Mouse (Mus musculus) spleen, adult 2 months (tissue): ENCODE measurements around the gene Epha1. TPM values are rescaled to one million over a fixed set of nuclear protein-coding genes. Genes with fewer than 3 reads are reported as not detected.

Experiments used
- DNase-seq, 2 experiments: peaks; one replicate each; pipeline versions ENCODE4 v3.0.0 to v3.0.0-alpha.2; 2012 to 2021; ENCODE audit warnings: low spot score in 2 of 2, low read depth in 1 of 2
- H3K27ac ChIP-seq: fragments of 200-500 bp; 2 replicates; pipeline ENCODE4 v1.5.1; 2012; ENCODE audit warnings: low read length, inconsistent platforms; ENCODE audit not compliant: insufficient read depth
- H3K27me3 ChIP-seq: fragments of 200-500 bp; 2 replicates; pipeline ENCODE4 v1.6.1; 2012; ENCODE audit warnings: mild to moderate bottlenecking, moderate library complexity, low read length, inconsistent platforms; ENCODE audit not compliant: control insufficient read depth, insufficient read depth
- H3K36me3 ChIP-seq: fragments of 200-500 bp; 2 replicates; pipeline ENCODE4 v1.6.1; 2012; ENCODE audit warnings: mild to moderate bottlenecking, low read length, inconsistent platforms; ENCODE audit not compliant: control insufficient read depth, insufficient read depth
- H3K4me1 ChIP-seq: fragments of 200-500 bp; 2 replicates; pipeline ENCODE4 v1.6.1; 2011; ENCODE audit warnings: inconsistent platforms; ENCODE audit not compliant: control insufficient read depth, insufficient read depth, insufficient read length
- H3K4me3 ChIP-seq: fragments of 200-500 bp; 2 replicates; pipeline ENCODE4 v1.5.1; 2011; ENCODE audit warnings: mild to moderate bottlenecking, inconsistent platforms; ENCODE audit not compliant: insufficient read depth, insufficient read length; ENCODE audit errors: extremely low read depth
- CTCF ChIP-seq: fragments of 200-500 bp; IDR thresholded peaks from 2 replicates; pipeline ENCODE4 v1.5.1; 2011; ENCODE audit warnings: mild to moderate bottlenecking, inconsistent platforms; ENCODE audit not compliant: insufficient read depth, insufficient read length, insufficient replicate concordance; ENCODE audit errors: extremely low read depth
- POLR2A ChIP-seq: fragments of 200-500 bp; IDR thresholded peaks from 2 replicates; pipeline ENCODE4 v1.6.1; 2011; ENCODE audit warnings: low read depth, low read length, inconsistent platforms
- WGBS: fragments of 180-500 bp; shearing (Covaris S2); methylation state at CpG from one replicate; pipeline ENCODE4 v1.1.7; 2018; 5-methylcytosine and 5-hydroxymethylcytosine counted together
- polyA plus RNA-seq: library from polyadenylated mRNA; depleted of rRNA; stranded (reverse); fragments of >200 nt; gene quantifications from 2 replicates; pipeline ENCODE4 v1.2.3, GENCODE M21; 2012

Epha1 gene
- polyA plus RNA-seq, 1 experiment: 0.19 TPM

DNA sequence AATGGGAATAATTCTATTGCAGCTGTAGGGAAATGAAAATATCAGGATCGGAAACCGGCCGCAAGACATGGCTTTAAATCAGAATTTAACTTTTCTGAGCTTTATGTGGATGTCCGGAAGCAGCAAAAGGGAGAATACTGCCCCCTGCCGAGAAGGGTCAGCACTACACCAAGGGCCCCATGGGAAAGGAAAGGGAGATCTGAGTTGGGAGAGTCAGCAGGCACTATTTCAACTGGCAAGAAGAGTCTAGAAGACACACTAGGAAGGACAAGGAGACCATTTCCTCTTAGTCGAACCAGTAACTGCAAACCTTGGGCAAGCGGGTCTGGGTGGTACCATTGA lies 47.8 kb downstream of the Epha1 start:
- Histone ChIP-seq H3K27me3 (peaks cover 18% of the 10 kb centered on the region), H3K27ac (no peak overlapping the region), H3K36me3 (no peaks in the 10 kb centered on the region), H3K4me1 (peaks cover 5% of the 10 kb centered on the region; the same call in 1 of the 2 replicates), H3K4me3 (peak overlapping the region; percentile 61; the same call in 1 of the 2 replicates)
- 10% methylated on average over 7 of the region's 7 CpGs for WGBS
- peak; percentile 46 to 75 for DNase-seq
- TF ChIP-seq CTCF (peak; percentile 76; the same call in 1 of the 2 replicates), POLR2A (no peak)

DNA sequence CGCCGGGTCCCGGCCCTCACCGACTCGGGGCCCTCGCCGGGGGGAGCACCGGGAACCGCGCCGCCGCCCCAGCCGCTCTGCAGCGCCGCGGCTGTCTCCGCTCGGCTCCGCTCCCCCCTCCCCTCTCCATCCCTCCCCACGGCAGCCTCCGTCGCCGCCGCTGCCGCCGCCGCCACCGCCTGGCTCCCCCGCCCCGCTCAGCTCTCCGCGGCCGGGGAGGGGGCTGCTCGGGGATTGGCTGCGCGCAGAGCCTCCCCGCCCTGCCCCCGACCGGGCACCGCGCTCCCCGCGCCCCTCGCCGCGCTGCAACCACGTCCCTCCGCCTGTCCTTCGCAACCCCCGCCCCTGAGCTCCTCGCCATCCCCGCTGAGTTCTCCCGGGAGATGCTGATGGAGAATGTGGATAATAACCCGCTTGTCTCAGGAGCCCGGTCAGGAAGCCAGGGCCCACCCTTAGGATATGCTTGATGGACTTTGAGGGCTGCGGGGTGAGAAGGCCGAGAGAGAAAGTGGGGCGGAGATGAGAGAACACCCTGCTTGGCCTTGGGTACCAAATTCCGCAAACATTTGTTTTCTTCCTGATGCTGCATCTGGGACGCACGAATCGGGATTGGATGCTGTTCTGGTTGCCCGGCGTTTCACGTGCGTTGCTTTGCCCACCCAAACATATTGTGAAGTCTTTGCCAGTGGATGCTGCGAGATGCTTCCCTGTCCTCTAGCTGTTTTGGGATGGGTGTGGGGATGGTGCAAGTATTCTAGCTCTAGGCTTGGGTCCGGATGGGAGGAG lies 48.4 kb downstream of the Epha1 start, which contains the start of gene Fam131b:
Fam131b (minus strand) TSS at position 162 of the 786 bp plus-strand sequence.
- WGBS: 3% methylated on average over 52 of the region's 68 CpGs
- Histone ChIP-seq H3K4me3 (peak within 1 kb of the TSS; percentile 61), H3K27me3 (peaks cover 18% of the 10 kb centered on the region), H3K27ac (no peak within 1 kb of the TSS), H3K36me3 (no peaks in the 10 kb centered on the region), H3K4me1 (peaks cover 5% of the 10 kb centered on the region; the same call in 1 of the 2 replicates)
- TF ChIP-seq POLR2A (no peak), CTCF (no peak)
- peak in 1 of 2 experiments; percentile 12 for DNase-seq

DNA sequence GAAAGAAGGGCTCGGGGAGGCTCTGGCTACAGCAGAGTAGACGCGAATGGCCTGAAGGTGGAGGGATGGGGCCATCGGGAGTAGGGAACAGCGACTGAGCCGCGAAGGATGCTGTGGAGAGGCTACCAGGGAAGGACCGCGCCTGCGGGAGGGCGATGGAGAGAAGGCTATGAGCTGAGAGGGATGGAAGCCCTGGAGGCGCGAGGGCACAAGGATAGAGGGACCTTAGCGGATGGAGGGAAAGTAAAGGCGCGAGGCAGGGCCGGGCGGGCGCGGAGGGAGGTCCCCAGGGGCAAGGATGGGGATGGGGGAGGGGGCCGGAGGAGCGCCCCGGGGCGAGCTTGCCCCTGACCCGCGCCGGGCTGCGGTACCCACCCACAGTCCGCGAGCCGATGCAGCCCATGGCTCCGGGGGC lies 49.0 kb downstream of the Epha1 start:
- peaks cover 18% of the 10 kb centered on the region for H3K27me3 ChIP-seq
- peaks cover 5% of the 10 kb centered on the region; the same call in 1 of the 2 replicates for H3K4me1 ChIP-seq
- DNase-seq: no peak
- H3K27ac ChIP-seq: no peak overlapping the region
- 3% methylated on average over 27 of the region's 32 CpGs for WGBS
- TF ChIP-seq POLR2A (no peak), CTCF (no peak)
- H3K4me3 ChIP-seq: peak overlapping the region; percentile 61
- H3K36me3 ChIP-seq: no peaks in the 10 kb centered on the region

DNA sequence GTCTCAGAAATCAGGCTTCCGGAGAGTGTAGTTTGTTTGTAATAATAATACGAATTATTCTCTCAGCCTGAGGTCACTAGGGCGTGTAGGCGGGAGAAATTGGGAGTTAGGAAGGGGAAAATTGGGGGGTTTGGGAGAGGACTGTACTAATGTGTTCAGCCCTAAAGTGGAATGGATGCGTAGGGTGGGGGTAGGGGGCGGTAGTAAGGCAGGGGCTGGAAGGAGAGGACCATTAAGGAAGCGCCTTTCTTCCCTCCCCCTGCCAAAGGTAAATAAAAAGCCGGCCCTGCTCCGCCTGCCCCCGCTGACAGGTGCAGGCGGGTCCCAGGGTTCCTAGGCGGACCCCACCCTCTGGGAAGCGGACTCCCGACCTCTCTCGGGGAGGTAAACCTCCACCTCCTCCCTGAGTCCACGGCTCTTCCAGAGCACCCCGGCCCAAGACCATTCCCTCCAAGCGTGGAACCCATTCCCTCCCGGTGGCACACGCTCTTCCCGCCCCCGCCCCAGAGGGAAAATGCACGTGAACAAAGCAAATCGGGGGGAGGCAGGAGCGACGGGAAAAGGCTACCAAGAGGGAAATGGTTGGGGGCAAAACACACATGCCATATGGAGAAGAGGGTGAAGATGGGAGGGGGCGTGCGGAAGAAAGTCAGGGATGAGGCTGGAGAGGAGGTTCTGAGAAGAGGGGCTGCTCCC lies 49.5 kb downstream of the Epha1 start:
- WGBS: 11% methylated on average over 28 of the region's 28 CpGs
- no peak overlapping the region for H3K27ac ChIP-seq
- TF ChIP-seq CTCF: no peak
- TF ChIP-seq POLR2A: no peak
- H3K27me3 ChIP-seq: peaks cover 18% of the 10 kb centered on the region
- H3K4me3 ChIP-seq: peak overlapping the region; percentile 61; the same call in 1 of the 2 replicates
- no peaks in the 10 kb centered on the region for H3K36me3 ChIP-seq
- peaks cover 5% of the 10 kb centered on the region; the same call in 1 of the 2 replicates for H3K4me1 ChIP-seq
- DNase-seq: no peak

DNA sequence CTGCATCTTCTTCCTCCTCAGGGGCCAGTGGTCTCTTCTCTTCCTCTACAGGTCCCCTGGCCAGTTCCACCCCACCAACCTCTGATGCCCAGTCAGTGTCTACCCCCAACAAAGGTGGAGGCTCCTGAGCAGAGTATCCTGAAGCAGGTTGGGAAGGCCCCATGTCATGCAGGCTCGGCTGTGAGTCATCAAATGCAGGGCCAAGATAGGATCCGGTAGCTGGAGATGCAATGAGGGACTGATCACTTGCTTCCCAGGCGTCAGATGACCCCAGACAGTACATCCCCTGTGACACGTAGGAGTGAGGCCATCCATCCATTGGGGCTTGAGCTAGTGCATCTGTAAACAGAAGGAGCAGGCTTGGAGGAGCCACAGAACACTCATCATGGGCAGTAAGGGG lies 54.8 kb downstream of the Epha1 start:
- Histone ChIP-seq H3K36me3 (no peaks in the 10 kb centered on the region), H3K27me3 (peaks cover 3% of the 10 kb centered on the region), H3K4me3 (no peak overlapping the region), H3K27ac (no peak overlapping the region), H3K4me1 (no peaks in the 10 kb centered on the region)
- no peak for TF ChIP-seq POLR2A
- no peak for DNase-seq
- 85% methylated on average over 4 of the region's 4 CpGs for whole genome bisulfite sequencing

DNA sequence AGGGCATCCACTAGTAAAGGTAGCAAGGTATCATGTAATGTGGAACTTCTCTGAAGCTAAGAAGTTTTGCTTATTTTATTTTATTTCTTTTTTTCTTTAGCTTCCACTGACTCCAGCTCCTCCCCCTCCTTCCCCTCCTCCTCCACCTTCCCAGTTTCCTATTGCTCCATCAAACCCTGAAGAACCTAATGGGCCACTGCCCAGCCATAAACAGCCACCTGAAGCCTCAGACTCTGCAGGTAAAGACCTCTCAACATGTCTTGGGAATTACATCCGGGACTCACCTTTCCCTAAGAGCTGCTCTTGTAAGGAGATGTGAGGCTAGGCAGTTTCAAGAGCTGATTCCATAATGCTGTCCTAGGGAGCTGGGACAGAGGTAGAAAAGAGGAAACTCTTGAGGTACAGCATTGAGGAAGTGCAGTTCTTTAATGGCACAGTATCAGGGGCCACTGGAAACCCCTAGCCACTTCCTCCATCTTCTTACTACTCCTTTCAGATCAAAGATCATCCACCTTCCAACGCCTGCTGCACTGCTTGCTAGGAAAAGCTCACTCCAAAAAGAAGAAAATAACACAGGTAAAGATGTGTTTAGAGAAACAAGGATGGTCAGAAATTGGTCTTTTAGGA lies 62.5 kb downstream of the Epha1 start:
- Histone ChIP-seq H3K27ac (no peak overlapping the region), H3K36me3 (no peaks in the 10 kb centered on the region), H3K27me3 (no peaks in the 10 kb centered on the region), H3K4me3 (no peak overlapping the region), H3K4me1 (peaks cover 2% of the 10 kb centered on the region; the same call in 1 of the 2 replicates)
- TF ChIP-seq CTCF (no peak), POLR2A (no peak)
- DNase-seq: no peak
- 43% methylated on average over 2 of the region's 2 CpGs for WGBS
